Mouse (Mus musculus) layer of hippocampus, postnatal 14 days (tissue): ENCODE measurements around the gene Tbc1d10c. TPM values are rescaled to one million over a fixed set of nuclear protein-coding genes. Genes with fewer than 3 reads are reported as not detected.

Experiments
- DNase-seq, 2 experiments: peaks; one replicate each; pipeline ENCODE4 v3.0.0; 2021 to 2022; ENCODE audit warnings: low spot score in 2 of 2, mixed read lengths in 1 of 2
- total RNA-seq, 2 experiments: library from RNA; stranded (reverse); gene quantifications; 2 replicates each; pipeline ENCODE4 v1.2.3; 2021

The Tbc1d10c gene
- total RNA-seq, 2 experiments from 2014 or later, result 0.74 to 1.8 TPM

DNA sequence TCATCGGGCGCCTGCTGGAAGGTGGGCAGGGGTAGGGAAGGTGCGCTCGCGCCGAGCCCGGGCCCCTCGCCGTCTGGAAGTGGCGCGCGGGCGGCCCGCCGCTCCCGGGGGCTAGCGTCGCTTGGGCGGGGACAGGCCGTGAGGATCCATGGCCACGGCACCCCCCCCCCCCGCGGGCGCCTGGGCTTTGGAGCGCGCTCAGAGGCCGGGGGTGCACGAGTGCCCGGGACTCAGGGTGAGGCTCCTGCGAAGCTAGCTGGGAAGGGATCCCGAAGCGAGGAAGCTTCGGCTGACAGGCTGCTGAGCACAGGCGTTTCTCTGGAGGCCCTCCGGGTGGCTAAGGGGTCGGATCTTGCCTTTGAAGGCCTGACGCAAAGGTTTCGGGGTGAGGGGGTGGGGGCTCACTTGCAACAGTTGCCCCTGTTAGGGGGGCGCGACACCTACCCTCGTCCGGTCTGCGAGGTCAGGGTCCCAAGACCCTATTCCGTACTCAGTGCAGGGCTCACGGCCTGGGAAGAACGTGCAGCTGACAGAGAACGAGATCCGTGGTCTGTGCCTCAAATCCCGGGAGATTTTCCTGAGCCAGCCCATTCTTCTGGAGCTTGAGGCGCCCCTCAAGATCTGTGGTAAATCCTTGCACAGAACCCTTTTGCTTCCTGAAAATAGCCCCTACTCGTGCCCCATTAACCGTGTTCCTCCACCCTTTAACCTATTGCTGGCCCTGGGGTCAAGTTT is 1.3 kb upstream of the Tbc1d10c start:
- no peak for DNase-seq

GRCm38 (mm10) chr19:4191528-4192250 is 605 bp upstream of the Tbc1d10c start, which contains the start of gene Ppp1ca:
Ppp1ca (plus strand) TSS chr19:4192065.
- peak; percentile 87 to 93 for DNase-seq

DNA sequence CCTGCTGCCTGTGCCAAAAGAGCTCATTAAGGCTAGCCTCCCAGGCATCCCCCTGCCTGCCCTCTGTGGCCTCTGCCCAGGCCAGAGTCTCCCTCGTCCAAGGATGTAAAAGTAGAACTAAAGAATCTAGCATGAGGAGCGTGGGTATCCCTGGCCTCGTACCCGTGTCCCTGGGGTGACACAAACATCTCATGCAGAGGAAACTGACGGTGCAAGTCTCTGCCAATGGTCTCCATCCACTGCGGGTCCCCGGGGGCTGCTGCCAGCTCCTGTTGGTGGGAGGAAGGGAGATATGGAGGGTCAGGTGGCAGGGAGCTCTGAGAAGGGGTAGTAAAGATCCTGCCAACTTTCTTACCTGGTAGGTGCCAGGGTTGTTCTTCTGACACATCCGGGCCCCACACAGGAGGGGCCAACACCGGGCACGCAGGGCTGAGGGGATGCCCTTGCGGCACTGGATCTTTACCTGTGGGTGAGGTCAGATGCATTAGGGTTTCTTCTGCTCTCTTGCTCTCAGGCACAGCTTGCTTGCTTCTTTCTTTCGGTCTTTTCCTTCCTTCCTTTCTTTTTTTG is 1.9 kb downstream of the Tbc1d10c start:
- no peak for DNase-seq

GRCm38 (mm10) chr19:4187303-4187702 is 3.8 kb downstream of the Tbc1d10c start:
- no peak for DNase-seq

DNA sequence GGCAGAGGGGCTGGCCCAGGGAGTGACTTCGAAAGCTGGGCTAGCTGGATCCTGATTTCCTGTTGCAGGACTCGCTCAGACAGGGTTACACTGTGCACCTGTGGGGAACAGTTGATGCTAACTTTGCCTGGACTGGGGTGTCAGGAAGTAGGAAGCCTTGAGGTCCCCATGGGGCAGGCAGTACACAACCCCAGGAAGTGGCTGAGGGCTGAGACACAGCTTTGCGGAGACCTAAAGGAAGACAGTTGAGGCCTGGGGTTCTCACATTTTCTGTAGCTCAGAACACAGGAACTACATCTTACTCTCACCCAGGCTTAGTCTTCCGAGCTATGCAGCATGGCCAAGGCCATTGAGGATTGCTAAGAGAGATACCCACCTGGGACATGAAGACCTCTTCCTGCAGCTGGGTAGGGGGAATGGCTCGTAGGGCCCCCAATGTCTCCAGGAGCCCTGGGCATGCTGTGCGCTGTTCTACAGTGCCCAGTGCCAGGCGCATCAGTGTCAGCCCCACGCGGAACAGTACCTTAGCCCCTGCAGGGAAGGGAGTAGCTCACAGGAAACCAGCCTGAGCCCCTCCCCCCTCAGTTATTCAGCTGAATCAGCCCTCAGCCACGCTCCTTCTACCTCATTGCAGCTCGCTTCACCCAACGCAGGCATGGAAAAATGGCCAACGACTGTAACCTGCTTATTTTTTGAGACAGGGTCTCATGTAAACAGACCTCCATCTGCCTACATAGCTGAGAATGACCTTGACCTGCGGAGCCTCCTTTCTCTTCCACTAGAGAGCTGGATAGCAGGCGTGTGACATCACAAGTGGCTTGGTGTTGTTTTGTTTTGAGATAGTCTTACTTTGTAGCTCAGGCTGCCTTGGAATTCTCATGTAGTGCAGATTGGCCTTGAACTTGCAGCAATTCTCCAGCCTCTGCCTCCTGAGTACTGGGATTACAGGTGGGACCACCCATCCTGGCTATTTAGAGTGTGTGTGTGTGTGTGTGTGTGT is 5.8 kb downstream of the Tbc1d10c start:
- DNase-seq, result no peak

GRCm38 (mm10) chr19:4183689-4184088 is 7.4 kb downstream of the Tbc1d10c start:
- DNase-seq, result no peak

- DNase-seq, result peak in 1 of 2 experiments; percentile 76
These were observed 9.2 kb downstream of the Tbc1d10c start for GRCm38 (mm10) chr19:4181892-4182291.

DNA sequence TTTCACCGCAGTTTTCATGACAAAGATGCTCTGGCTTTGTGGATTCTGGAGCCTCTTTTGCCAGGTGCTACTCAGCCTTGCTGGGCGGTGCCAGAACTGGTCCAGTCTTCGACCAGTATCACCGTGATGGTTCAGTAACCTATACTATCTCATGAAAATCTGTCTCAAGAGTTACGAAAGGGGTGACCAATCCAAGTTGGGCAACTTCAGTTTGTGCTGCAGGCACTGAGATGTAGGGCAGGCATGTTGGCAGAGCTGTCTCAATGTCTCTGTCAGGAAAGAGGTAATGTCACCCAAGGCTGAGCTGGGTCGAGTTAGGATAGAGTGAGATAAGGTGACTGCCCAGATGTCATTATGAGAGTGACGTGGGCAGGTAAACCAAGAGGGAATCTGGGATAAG is 10.7 kb downstream of the Tbc1d10c start:
- no peak for DNase-seq

GRCm38 (mm10) chr19:4175368-4175947 is 15.6 kb downstream of the Tbc1d10c start, which contains the start of gene Carns1:
Carns1 (minus strand) TSS chr19:4175479.
- no peak for DNase-seq

DNA sequence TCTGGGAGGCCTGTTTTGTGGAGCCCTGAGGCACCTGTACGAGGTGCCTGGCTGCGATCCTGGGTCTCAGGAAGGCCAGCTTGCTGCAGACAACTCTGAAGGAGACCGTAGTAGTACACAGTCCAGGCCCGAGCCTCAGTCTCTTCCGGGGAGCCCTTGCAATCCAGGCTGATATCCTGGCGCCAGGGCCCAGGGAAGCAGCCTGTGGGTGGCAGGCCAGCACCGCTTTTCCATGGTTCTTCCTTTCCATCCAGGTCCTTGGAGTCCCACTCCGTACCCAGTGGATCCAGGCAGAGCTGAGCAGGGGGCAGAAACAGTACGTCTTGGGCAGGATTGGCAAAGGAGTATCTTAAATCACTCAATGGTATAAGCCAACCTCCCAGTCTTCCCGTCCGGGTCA is 18.2 kb downstream of the Tbc1d10c start:
- DNase-seq, result no peak

GRCm38 (mm10) chr19:4171393-4172290 is 19.4 kb downstream of the Tbc1d10c start:
- no peak for DNase-seq

- DNase-seq, result no peak
These were observed 20.2 kb downstream of the Tbc1d10c start for GRCm38 (mm10) chr19:4170723-4171392.

DNA sequence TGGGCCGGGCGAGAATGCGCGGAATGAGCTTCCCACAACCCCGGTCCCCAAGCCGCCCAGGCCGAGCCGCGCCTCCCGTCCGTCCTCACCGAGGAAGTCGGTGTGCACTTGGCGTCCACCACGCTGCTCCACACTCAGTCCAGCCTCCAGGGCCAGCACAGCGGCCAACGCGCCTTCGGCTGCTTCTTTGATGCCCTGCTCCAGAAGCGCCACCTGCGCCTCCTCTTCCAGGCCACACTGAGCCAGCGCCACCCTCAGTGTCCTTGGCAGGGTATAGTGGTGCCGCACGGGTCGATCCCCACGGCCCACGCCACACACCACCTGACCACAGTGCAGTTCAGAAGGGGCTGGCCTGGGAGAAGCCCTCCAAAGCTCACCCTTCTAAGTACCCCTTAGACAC is 21.3 kb downstream of the Tbc1d10c start:
- no peak for DNase-seq

GRCm38 (mm10) chr19:4169378-4169784 is 21.7 kb downstream of the Tbc1d10c start:
- DNase-seq, result peak; percentile 100

GRCm38 (mm10) chr19:4166678-4167476 is 24.2 kb downstream of the Tbc1d10c start:
- no peak for DNase-seq

- no peak for DNase-seq
These were observed 26.4 kb downstream of the Tbc1d10c start for GRCm38 (mm10) chr19:4164721-4165120.

- no peak for DNase-seq
These were observed 27.0 kb downstream of the Tbc1d10c start for GRCm38 (mm10) chr19:4164100-4164499.

DNA sequence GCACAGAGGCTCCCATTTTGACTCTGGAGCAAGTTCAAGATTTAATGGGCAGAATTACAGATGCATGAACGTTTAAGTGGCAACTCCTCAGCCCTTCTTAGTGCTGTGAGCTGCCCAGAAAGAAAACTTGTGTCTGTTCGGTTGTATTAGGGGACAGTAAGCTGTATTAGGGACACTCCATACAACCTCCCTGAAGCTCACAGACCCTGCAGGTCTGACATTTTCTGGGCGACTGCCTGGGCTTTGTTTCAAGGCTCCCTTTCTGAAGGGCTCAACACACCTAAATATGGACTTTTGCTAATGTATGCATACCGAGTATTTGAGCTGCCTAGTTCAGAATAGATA is 27.6 kb downstream of the Tbc1d10c start:
- no peak for DNase-seq
